Mouse (Mus musculus): ENCODE measurements around the gene Rufy1. TPM values are rescaled to one million over a fixed set of nuclear protein-coding genes. Genes with fewer than 3 reads are reported as not detected.

Gene Rufy1
- polyA plus RNA-seq, 1 experiment from 2014 or later, result 19.6 TPM

DNA sequence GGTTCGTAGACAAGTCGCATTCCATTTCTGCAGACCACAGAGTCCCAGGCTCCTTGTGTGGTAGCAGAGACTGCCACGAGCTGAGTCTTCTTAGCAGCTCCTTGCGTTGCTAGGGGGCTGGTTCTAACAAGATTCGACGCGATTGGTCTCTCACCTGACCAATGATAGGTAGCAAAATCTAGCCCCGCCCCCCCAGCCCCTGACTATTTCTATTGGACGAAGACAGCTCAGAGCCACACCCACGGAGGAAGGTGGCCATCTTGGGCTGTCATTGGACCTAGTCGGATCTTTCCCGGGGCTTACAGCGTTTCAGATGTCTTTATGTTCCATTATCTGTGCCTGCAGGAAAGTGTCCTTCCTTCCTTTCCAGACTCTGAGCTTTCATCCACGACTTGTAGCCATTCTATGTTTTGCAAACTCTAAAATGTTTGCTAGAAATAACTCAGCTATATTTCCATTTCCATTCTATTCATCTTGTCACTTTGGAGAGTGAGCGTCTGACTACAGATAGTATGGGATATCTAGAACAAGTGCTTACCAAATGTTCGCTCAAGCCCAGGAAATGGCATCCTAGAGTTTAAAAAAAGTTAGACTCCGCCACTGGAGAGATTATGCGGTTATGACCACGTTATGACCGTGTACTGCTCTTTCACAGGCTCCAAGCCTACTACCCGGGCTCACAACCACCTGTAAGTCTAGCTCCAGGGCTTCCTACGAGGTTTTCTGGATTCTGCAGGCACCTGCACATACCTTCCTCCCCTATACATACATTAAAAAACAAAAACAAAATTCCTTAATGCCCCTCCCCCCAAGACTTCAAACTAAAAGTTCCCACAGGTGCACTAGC, 8.8 kb downstream of the Rufy1 start:
- H3K9ac ChIP-seq, result 0 out of 2 replicates have a peak overlapping the region, but pooled peaks have one; percentile 30
- H3K9me3 ChIP-seq (replicated peaks), result no peaks in the 10 kb centered on the region
- H3K4me2 ChIP-seq, result peak overlapping the region; percentile 68
- H3K27me3 ChIP-seq (replicated peaks), result no peaks in the 10 kb centered on the region
- 23% methylated on average over 22 of the region's 22 CpGs for WGBS
- ATAC-seq (ENCODE audit: insufficient number of reproducible peaks, low FRiP score), result peak; percentile 93
- H3K27ac ChIP-seq (ENCODE audit: poor library complexity, severe bottlenecking), result peak overlapping the region; percentile 14
- peaks cover 10% of the 10 kb centered on the region; the same call in 1 of the 2 replicates for H3K4me1 ChIP-seq (replicated peaks)
- H3K36me3 ChIP-seq, result peaks cover 13% of the 10 kb centered on the region
- peak overlapping the region; percentile 36 for H3K4me3 ChIP-seq

DNA sequence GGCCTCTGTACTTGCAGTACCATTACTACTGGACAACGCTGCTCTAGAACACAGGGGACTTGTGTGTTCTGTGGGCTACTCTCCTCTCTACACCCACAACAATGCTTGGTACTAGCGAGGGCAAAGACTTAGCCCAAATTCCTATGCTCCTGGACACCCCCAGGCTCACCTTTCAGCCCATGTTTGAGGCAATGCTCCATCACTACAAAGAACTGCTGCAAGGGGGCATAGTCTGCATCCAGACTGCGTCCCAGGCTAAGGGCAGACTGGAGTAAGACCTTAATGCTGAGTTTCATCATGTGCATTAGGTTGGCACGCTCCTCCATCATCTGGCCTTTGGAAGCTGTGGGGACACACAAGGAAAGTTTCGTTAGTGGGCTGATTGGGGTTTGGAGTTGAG, 9.5 kb downstream of the Rufy1 start:
- peak overlapping the region; percentile 68 for H3K4me2 ChIP-seq
- no peaks in the 10 kb centered on the region for H3K9me3 ChIP-seq (replicated peaks)
- H3K27ac ChIP-seq (ENCODE audit: poor library complexity, severe bottlenecking), result no peak overlapping the region
- H3K27me3 ChIP-seq (replicated peaks), result no peaks in the 10 kb centered on the region
- H3K4me3 ChIP-seq, result peak overlapping the region; percentile 36
- 0 out of 2 replicates have a peak overlapping the region, but pooled peaks have one; percentile 30 for H3K9ac ChIP-seq
- peaks cover 20% of the 10 kb centered on the region for H3K36me3 ChIP-seq
- WGBS, result 51% methylated on average over 5 of the region's 5 CpGs
- peaks cover 10% of the 10 kb centered on the region; the same call in 1 of the 2 replicates for H3K4me1 ChIP-seq (replicated peaks)
- ATAC-seq (ENCODE audit: insufficient number of reproducible peaks, low FRiP score), result peak; percentile 22; the same call in 1 of the 2 replicates

DNA sequence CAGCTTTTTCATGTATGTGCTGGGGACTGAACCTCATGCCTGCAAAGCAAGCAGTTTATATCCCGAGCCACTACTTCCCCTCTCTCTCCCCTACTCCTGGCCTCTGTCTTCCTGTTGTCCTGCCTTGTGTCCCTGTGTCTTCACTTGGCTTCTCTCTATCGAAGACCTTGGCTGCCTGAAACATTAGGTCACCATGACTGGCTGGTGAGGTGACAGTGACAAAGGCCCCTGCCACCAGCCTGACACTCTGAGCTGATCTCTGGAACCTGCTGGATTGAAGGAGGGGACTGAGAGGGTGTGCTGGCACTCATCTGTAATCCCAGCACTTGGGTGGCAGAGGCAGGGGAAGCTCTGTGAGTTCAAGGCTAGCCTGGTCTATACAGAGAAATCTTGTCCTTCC, 13.1 kb downstream of the Rufy1 start:
- no peak for ATAC-seq (ENCODE audit: insufficient number of reproducible peaks, low FRiP score)
- no peaks in the 10 kb centered on the region for H3K27me3 ChIP-seq (replicated peaks)
- no peak overlapping the region for H3K9ac ChIP-seq
- H3K9me3 ChIP-seq (replicated peaks), result no peaks in the 10 kb centered on the region
- peaks cover 8% of the 10 kb centered on the region; the same call in 1 of the 2 replicates for H3K4me1 ChIP-seq (replicated peaks)
- H3K36me3 ChIP-seq, result peaks cover 48% of the 10 kb centered on the region
- no peak overlapping the region for H3K27ac ChIP-seq (ENCODE audit: poor library complexity, severe bottlenecking)
- no peak overlapping the region for H3K4me3 ChIP-seq
- H3K4me2 ChIP-seq, result no peak overlapping the region
- WGBS, result 30% methylated on average over 2 of the region's 2 CpGs

DNA sequence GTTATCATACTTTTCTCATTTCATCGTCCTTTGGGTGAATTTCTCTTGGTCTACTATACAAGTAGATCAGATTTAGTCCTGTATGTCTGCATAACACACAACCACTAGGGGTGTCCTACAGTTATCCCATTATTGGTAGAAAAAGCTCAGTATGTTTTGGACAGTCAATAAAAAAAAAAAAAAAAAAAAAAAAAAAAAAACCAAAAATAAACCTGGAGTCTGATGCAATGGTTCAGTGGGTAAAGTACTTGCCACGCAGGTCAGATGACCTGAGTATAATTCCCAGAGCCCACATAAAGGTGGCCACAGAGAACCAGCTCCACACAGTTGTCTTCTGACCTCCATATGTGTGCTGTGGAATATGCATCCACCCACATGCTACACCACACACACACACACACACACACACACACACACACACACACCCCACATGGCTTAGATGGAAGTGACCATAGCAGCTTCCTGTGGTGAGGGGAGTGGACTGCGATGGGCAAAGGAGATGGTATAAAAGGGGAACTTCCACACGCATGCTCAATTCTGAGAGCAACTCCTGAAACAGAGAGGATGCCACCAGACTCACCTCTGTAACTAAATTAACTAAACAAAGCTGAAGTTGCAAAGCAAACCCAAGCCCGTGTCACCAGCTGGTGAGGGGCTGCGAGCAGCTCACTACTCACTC, 15.2 kb downstream of the Rufy1 start:
- ATAC-seq (ENCODE audit: insufficient number of reproducible peaks, low FRiP score), result no peak
- Histone ChIP-seq H3K9me3 (replicated peaks) (no peaks in the 10 kb centered on the region), H3K27ac (ENCODE audit: poor library complexity, severe bottlenecking) (no peak overlapping the region), H3K27me3 (replicated peaks) (no peaks in the 10 kb centered on the region), H3K9ac (no peak overlapping the region), H3K4me1 (replicated peaks) (no peaks in the 10 kb centered on the region), H3K4me2 (no peak overlapping the region), H3K4me3 (no peak overlapping the region), H3K36me3 (peaks cover 62% of the 10 kb centered on the region)
- 84% methylated on average over 6 of the region's 6 CpGs for WGBS

DNA sequence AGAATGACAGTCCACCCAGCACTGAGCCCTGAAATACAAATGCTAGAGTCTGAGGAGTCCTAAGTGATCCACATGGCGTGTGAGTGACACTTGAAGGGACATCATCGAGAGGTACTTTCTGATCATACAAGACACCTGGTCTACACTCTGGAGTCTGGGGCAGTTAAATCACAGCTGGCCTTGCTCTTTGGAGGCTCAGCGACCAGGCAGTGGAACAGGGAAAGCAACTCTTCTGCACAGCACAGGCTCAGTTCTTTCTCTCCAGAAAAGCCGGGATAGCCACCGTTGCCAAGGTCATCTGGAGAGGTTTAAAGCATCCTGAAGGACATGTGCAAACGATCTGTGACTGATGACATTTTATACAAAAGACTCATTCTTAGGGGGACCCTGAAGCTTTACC, 23.7 kb downstream of the Rufy1 start:
- peaks cover 21% of the 10 kb centered on the region for H3K4me1 ChIP-seq (replicated peaks)
- no peak overlapping the region for H3K4me2 ChIP-seq
- no peak overlapping the region for H3K9ac ChIP-seq
- H3K36me3 ChIP-seq, result peaks cover 42% of the 10 kb centered on the region
- WGBS, result 60% methylated on average over 6 of the region's 6 CpGs
- H3K4me3 ChIP-seq, result no peak overlapping the region
- no peaks in the 10 kb centered on the region for H3K9me3 ChIP-seq (replicated peaks)
- ATAC-seq (ENCODE audit: insufficient number of reproducible peaks, low FRiP score), result no peak
- H3K27me3 ChIP-seq (replicated peaks), result no peaks in the 10 kb centered on the region
- no peak overlapping the region for H3K27ac ChIP-seq (ENCODE audit: poor library complexity, severe bottlenecking)

DNA sequence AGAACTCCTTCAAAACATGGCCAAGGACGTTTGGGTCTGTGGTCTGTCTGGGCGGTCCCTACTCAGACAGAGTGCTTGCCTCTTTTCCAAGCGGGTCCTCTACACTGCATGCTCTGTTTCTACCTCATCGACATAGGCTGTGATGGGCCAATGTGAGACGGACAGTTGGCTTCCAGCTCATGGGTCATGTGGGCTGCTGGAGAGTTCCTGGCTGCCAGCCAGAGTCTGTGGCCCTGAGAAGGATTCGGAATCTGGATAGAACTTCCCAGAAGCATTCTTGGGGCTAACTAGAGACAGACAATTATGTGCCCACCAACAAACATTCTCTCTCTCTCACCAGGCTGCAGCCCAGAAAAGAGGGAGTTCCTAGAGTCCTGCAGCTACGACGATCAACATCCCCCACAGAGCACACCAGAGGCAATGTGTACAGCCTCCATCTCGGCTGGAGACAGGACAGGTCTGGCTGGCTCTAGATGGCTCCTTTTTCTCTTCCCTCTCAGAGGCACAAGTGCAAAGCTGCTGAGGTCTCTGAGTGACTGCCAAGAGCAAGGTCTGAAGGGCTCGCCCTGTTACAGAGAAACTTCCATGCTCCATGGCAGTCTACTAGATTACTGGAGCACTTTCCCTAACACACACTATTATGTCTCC, 27.4 kb downstream of the Rufy1 start:
- H3K9ac ChIP-seq, result no peak overlapping the region
- H3K4me3 ChIP-seq, result no peak overlapping the region
- H3K4me1 ChIP-seq (replicated peaks), result peaks cover 21% of the 10 kb centered on the region
- 0 out of 2 replicates have a peak, but pooled peaks cover 3% of the 10 kb centered on the region for H3K27me3 ChIP-seq (replicated peaks)
- H3K36me3 ChIP-seq, result peaks cover 45% of the 10 kb centered on the region
- no peaks in the 10 kb centered on the region for H3K9me3 ChIP-seq (replicated peaks)
- peak overlapping the region; percentile 58; the same call in 1 of the 2 replicates for H3K27ac ChIP-seq (ENCODE audit: poor library complexity, severe bottlenecking)
- 55% methylated on average over 10 of the region's 10 CpGs for WGBS
- peak; percentile 57 for ATAC-seq (ENCODE audit: insufficient number of reproducible peaks, low FRiP score)
- H3K4me2 ChIP-seq, result 0 out of 2 replicates have a peak overlapping the region, but pooled peaks have one; percentile 4

DNA sequence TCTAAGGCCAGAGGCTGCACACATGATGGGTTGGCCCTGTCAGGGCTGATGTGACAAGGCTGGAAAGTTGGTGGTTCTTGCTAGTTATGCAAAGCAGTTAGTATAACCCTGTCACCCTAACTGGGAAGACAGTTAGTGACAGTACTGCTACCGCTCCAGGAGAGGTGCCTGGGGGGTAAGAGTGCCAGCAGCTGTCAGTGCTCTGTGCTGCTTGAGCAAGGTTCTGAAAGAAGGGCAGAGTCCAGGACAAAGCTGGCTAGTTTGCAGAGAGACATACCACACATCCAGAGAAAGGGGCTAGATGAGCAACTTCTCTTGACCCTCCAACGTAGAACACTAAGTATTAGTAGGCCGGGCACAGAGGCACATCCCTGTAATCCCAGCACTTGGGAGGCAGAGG, 28.4 kb downstream of the Rufy1 start:
- Histone ChIP-seq H3K9ac (no peak overlapping the region), H3K36me3 (peaks cover 51% of the 10 kb centered on the region), H3K27ac (ENCODE audit: poor library complexity, severe bottlenecking) (no peak overlapping the region), H3K4me2 (no peak overlapping the region), H3K4me1 (replicated peaks) (peaks cover 21% of the 10 kb centered on the region), H3K4me3 (no peak overlapping the region), H3K27me3 (replicated peaks) (0 out of 2 replicates have a peak, but pooled peaks cover 3% of the 10 kb centered on the region), H3K9me3 (replicated peaks) (no peaks in the 10 kb centered on the region)
- no peak for ATAC-seq (ENCODE audit: insufficient number of reproducible peaks, low FRiP score)
- WGBS, result 92% methylated on average over 3 of the region's 3 CpGs

DNA sequence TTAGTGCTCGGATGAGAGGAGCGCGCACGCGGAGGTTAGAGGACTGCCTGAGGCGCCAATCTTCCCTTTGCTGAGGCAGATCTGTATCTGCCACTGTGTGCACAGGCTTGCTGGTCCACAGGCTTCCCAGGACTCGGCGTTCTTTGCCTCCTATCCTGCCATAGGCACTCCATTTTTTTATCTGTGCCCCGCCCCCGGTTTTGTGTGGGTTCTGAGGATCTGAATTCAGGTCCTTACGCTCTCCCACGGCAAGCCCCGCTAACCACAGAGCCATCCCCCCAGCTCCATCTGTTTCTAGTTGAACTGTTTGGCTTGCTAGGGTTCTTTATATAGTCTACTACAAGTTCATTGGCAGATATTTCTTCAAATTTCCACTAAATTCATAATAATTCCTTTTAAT, 32.1 kb downstream of the Rufy1 start:
- ATAC-seq (ENCODE audit: insufficient number of reproducible peaks, low FRiP score), result no peak
- WGBS, result 73% methylated on average over 13 of the region's 13 CpGs
- no peak overlapping the region for H3K4me2 ChIP-seq
- H3K9ac ChIP-seq, result no peak overlapping the region
- no peak overlapping the region for H3K27ac ChIP-seq (ENCODE audit: poor library complexity, severe bottlenecking)
- no peaks in the 10 kb centered on the region for H3K9me3 ChIP-seq (replicated peaks)
- H3K36me3 ChIP-seq, result peaks cover 67% of the 10 kb centered on the region
- peaks cover 12% of the 10 kb centered on the region for H3K4me1 ChIP-seq (replicated peaks)
- H3K27me3 ChIP-seq (replicated peaks), result 0 out of 2 replicates have a peak, but pooled peaks cover 3% of the 10 kb centered on the region
- no peak overlapping the region for H3K4me3 ChIP-seq

DNA sequence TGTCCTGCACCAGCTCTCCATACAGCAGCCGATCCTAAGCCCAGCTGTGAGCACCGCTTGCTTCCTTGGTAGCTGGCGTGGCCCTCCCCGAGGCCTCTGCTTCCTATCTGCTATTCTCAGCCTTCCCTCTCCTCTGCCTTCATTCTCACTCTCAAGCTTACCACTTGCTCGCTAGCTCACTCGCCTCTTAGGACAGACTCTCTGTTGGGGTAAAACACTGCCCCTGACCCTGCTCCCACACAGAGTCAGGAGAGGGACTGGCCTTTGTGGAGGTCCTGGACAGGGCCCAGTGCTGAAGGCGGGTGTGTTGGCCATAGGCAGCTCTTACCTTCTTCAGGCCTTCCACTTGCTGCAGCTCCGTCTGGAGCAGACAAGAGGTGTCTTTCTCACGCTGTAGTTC, 33.6 kb downstream of the Rufy1 start:
- no peaks in the 10 kb centered on the region for H3K9me3 ChIP-seq (replicated peaks)
- peaks cover 71% of the 10 kb centered on the region for H3K36me3 ChIP-seq
- H3K4me2 ChIP-seq, result no peak overlapping the region
- 0 out of 2 replicates have a peak, but pooled peaks cover 3% of the 10 kb centered on the region for H3K27me3 ChIP-seq (replicated peaks)
- no peak for ATAC-seq (ENCODE audit: insufficient number of reproducible peaks, low FRiP score)
- no peak overlapping the region for H3K4me3 ChIP-seq
- no peak overlapping the region for H3K27ac ChIP-seq (ENCODE audit: poor library complexity, severe bottlenecking)
- no peaks in the 10 kb centered on the region for H3K4me1 ChIP-seq (replicated peaks)
- H3K9ac ChIP-seq, result no peak overlapping the region; the same call in 1 of the 2 replicates
- WGBS, result 65% methylated on average over 9 of the region's 9 CpGs

DNA sequence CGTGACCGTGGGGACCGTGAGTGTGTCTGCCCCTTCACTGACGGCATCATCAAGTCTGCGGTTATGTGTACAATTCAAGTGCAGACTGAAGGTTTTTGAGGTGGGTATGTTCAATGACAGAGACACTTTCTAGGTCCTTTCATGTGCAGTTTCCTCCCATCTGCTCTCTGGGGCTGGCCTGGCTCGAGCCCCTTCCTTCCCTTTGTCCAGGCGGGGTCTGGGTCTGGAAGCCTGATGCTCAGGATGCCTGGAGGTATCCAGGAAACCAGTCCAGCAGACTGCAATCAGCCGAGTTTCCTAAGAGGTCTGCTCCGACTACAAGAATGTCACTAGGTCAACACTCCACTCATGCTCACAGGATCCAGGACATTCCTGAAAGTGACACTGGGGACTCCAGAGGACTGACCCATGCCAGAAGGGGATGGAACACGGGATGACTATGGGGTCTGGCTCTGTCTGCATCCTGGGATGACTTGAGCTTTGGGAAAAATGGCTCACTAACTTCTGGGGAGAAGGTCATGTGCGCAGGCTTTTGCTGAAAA, 34.1 kb downstream of the Rufy1 start:
- 0 out of 2 replicates have a peak, but pooled peaks cover 3% of the 10 kb centered on the region for H3K27me3 ChIP-seq (replicated peaks)
- WGBS, result 71% methylated on average over 11 of the region's 11 CpGs
- H3K9me3 ChIP-seq (replicated peaks), result no peaks in the 10 kb centered on the region
- H3K9ac ChIP-seq, result no peak overlapping the region; the same call in 1 of the 2 replicates
- peaks cover 71% of the 10 kb centered on the region for H3K36me3 ChIP-seq
- H3K4me3 ChIP-seq, result no peak overlapping the region
- H3K4me2 ChIP-seq, result no peak overlapping the region
- H3K4me1 ChIP-seq (replicated peaks), result peaks cover 5% of the 10 kb centered on the region
- no peak overlapping the region for H3K27ac ChIP-seq (ENCODE audit: poor library complexity, severe bottlenecking)
- no peak for ATAC-seq (ENCODE audit: insufficient number of reproducible peaks, low FRiP score)
